Mouse (Mus musculus) liver, postnatal 0 days (tissue): ENCODE results near the gene Ppp1r12a. TPM values are rescaled to one million over a fixed set of nuclear protein-coding genes. Genes with fewer than 3 reads are reported as not detected.
A peak's percentile ranks its signal among the peaks of the same experiment; 100 is the strongest.

Experiments used
- ATAC-seq: fragments of 200-750 bp; cut with Nextera tagmentation; 2 replicates; pipeline ENCODE4 v1.8.0; 2017; ENCODE audit warnings: mild to moderate bottlenecking, moderate library complexity
- DNase-seq: peaks from one replicate; pipeline ENCODE4 v3.0.0-alpha.2; 2016
- H3K27ac ChIP-seq: fragments of 300-500 bp; sonication (generic); 2 replicates; pipeline ENCODE4 v1.5.1; 2014; ENCODE audit warnings: antibody characterized with exemption, moderate library complexity, mild to moderate bottlenecking, low read depth
- H3K27me3 ChIP-seq: fragments of 300-500 bp; sonication (generic); 2 replicates; pipeline ENCODE4 v1.6.1; 2014; ENCODE audit warnings: low read length, control low read depth, mixed read lengths; ENCODE audit not compliant: insufficient read depth
- H3K36me3 ChIP-seq: fragments of 300-500 bp; sonication (generic); replicated peaks from 2 replicates; pipeline ENCODE4 v1.6.1; 2014; ENCODE audit warnings: mild to moderate bottlenecking, control low read depth, low read length, moderate library complexity, mixed read lengths; ENCODE audit not compliant: insufficient read depth
- H3K4me1 ChIP-seq: fragments of 300-500 bp; sonication (generic); 2 replicates; pipeline ENCODE4 v1.6.1; 2014; ENCODE audit warnings: antibody characterized with exemption, mild to moderate bottlenecking, control low read depth; ENCODE audit not compliant: insufficient read depth
- H3K4me2 ChIP-seq: fragments of 300-500 bp; sonication (generic); 2 replicates; pipeline ENCODE4 v1.6.1; 2014; ENCODE audit warnings: low read depth, mild to moderate bottlenecking, low read length, moderate library complexity, mixed read lengths
- H3K4me3 ChIP-seq: fragments of 300-500 bp; sonication (generic); 2 replicates; pipeline ENCODE4 v1.5.1; 2014; ENCODE audit warnings: low read depth, low read length
- H3K9ac ChIP-seq: fragments of 300-500 bp; sonication (generic); replicated peaks from 2 replicates; pipeline ENCODE4 v1.6.1; 2014; ENCODE audit warnings: mild to moderate bottlenecking, moderate library complexity
- H3K9me3 ChIP-seq: fragments of 300-500 bp; sonication (generic); 2 replicates; pipeline ENCODE4 v1.6.1; 2016; ENCODE audit warnings: mild to moderate bottlenecking, control low read depth, low read length, mixed read lengths
- CTCF ChIP-seq: sonication (generic); IDR thresholded peaks from 2 replicates; pipeline ENCODE4 v1.5.1; 2016; ENCODE audit warnings: antibody characterized with exemption, low read depth
- EP300 ChIP-seq: IDR thresholded peaks from 2 replicates; pipeline ENCODE4 v1.6.1; 2016; ENCODE audit warnings: antibody characterized with exemption, low read depth, mild to moderate bottlenecking
- WGBS: fragments of 180-500 bp; shearing (Covaris S2); extraction: QIAGEN DNeasy Blood & Tissue Kit; methylation state at CpG from one replicate; pipeline ENCODE4 v1.1.7; 2014; ENCODE audit not compliant: insufficient replicate concordance; 5-methylcytosine and 5-hydroxymethylcytosine counted together
- polyA plus RNA-seq: library from polyadenylated mRNA; unstranded; fragments of >200 nt; fragmentation: Nextera tagmentation; extraction: Ambion mirVana; gene quantifications from 2 replicates; pipeline ENCODE4 v1.2.1, GENCODE M21; 2015

Ppp1r12a gene
- polyA plus RNA-seq, 1 experiment from 2014 or later: 25.3 TPM

DNA sequence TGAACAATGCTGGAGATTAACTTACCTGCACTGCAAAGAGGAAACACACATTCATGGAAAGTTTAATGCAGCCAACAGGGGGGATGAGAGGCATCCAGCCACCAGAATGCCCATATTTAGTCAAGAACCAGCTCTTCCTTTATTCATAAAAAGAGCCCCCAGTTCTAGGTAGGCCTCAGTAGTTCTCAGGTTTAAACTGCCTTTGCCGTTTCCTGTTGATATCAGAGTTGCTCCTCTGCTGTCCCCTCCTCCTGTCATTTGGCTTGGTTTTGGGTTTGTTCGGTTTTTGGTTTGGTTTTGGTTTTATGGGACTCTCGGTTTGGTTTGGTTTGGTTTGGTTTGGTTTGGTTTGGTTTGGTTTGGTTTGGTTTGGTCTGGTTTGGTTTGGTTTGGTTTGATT, 32.8 kb upstream of the Ppp1r12a start:
- no peak overlapping the region for H3K4me3 ChIP-seq
- H3K9me3 ChIP-seq: no peaks in the 10 kb centered on the region
- H3K27me3 ChIP-seq: no peaks in the 10 kb centered on the region
- H3K9ac ChIP-seq: no peak overlapping the region
- WGBS: 78% methylated on average over 3 of the region's 3 CpGs
- DNase-seq: no peak
- H3K4me1 ChIP-seq: no peaks in the 10 kb centered on the region
- TF ChIP-seq EP300 (no peak), CTCF (no peak)
- ATAC-seq: no peak
- H3K4me2 ChIP-seq: no peak overlapping the region
- no peaks in the 10 kb centered on the region for H3K36me3 ChIP-seq
- H3K27ac ChIP-seq: no peak overlapping the region

DNA sequence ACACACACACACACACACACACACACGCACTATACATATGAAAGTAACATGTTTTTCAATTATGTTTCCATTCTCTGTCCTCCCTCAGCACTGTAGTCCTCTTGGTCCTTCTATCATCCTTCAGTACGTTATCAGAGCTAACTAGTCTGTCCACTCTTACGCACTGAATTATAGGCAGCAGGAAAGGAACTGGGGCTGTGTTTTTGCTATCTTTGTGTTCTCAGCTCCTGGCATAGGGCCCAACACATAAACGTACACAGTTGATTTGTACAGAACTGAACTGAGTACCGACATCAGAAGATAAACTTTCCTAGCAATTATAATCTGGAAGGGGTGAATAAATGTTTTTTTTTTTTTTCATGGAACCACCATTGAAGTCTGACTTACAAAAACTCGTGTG, 30.1 kb upstream of the Ppp1r12a start:
- no peak overlapping the region for H3K9ac ChIP-seq
- ATAC-seq (no peak), DNase-seq (no peak)
- H3K4me1 ChIP-seq: no peaks in the 10 kb centered on the region
- no peaks in the 10 kb centered on the region for H3K27me3 ChIP-seq
- TF ChIP-seq EP300: no peak
- TF ChIP-seq CTCF: no peak
- no peaks in the 10 kb centered on the region for H3K9me3 ChIP-seq
- H3K36me3 ChIP-seq: no peaks in the 10 kb centered on the region
- H3K4me3 ChIP-seq: no peak overlapping the region
- no peak overlapping the region for H3K4me2 ChIP-seq
- H3K27ac ChIP-seq: no peak overlapping the region
- 43% methylated on average over 6 of the region's 6 CpGs for WGBS

DNA sequence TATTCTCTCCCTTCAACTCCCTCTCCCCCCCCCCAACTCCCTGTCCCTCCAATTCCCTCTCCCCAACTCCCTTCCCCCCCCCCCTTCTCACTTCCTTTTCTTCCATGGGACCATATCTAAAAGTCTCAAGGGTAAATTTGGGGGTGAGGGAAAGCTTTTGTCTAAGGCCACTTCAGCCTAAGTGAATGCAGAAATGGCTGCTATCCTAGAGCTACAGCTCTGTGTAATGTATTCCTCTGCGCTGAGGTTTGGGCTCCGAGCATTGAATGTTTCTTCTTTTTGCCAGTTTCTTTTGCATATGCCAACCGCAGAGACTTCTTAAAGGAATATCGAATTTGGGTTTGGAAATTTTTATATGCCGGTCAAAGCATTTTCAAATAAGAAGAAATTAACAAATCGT, 28.7 kb upstream of the Ppp1r12a start:
- 87% methylated on average over 6 of the region's 6 CpGs for WGBS
- no peaks in the 10 kb centered on the region for H3K27me3 ChIP-seq
- no peak for DNase-seq
- H3K9me3 ChIP-seq: no peaks in the 10 kb centered on the region
- H3K36me3 ChIP-seq: no peaks in the 10 kb centered on the region
- H3K4me3 ChIP-seq: no peak overlapping the region
- no peak for ATAC-seq
- H3K4me1 ChIP-seq: no peaks in the 10 kb centered on the region
- TF ChIP-seq CTCF: no peak
- no peak for TF ChIP-seq EP300
- H3K27ac ChIP-seq: no peak overlapping the region
- no peak overlapping the region for H3K4me2 ChIP-seq
- no peak overlapping the region for H3K9ac ChIP-seq

DNA sequence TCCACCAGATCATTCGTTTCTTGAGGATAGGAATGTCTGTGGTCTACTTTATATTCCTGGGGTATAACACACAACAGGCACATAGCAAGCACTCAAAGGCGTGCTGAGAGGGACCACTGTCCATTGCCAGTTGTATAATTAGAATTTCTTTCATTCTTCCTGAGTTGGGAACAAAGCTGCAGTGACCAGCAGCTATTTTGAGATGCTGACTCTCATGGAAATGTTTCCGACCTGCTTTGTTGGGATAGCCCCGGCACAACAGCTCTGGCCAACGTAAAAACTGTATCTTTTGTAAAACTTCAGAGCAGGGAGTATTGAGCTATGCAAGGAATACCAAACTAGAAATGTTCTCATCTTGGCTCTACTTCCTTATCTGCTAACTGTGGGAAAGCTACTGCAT, 28.2 kb upstream of the Ppp1r12a start:
- no peak for ATAC-seq
- Histone ChIP-seq H3K36me3 (no peaks in the 10 kb centered on the region), H3K27me3 (no peaks in the 10 kb centered on the region), H3K4me3 (no peak overlapping the region), H3K4me1 (no peaks in the 10 kb centered on the region), H3K9ac (no peak overlapping the region), H3K9me3 (no peaks in the 10 kb centered on the region), H3K27ac (no peak overlapping the region), H3K4me2 (no peak overlapping the region)
- DNase-seq: no peak
- 71% methylated on average over 5 of the region's 5 CpGs for WGBS
- TF ChIP-seq EP300 (no peak), CTCF (no peak)

DNA sequence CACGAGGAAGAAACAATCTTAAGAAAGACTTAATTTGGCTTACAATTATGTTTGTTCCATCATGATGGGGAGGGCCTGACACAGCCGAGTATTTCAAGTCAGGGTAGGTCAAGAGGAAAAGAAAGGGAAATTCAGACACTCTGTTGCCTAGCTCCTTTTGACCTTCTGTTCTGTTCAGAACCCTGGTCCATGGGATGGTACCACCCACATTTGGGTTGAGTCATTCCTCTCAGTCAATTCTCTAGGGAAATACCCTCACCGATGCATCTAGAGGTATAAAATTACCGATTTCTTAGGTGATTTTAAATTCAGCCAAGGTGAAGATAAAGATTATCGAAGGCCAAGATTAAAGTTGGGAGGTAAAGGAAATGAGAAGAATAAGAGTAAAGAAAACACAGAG, 23.6 kb upstream of the Ppp1r12a start:
- 75% methylated on average over 5 of the region's 5 CpGs for WGBS
- no peaks in the 10 kb centered on the region for H3K36me3 ChIP-seq
- H3K9me3 ChIP-seq: no peaks in the 10 kb centered on the region
- H3K4me3 ChIP-seq: no peak overlapping the region
- no peak overlapping the region for H3K27ac ChIP-seq
- no peak for DNase-seq
- TF ChIP-seq CTCF (no peak), EP300 (no peak)
- H3K4me2 ChIP-seq: no peak overlapping the region
- H3K9ac ChIP-seq: no peak overlapping the region
- ATAC-seq: no peak
- no peaks in the 10 kb centered on the region for H3K27me3 ChIP-seq
- H3K4me1 ChIP-seq: no peaks in the 10 kb centered on the region

DNA sequence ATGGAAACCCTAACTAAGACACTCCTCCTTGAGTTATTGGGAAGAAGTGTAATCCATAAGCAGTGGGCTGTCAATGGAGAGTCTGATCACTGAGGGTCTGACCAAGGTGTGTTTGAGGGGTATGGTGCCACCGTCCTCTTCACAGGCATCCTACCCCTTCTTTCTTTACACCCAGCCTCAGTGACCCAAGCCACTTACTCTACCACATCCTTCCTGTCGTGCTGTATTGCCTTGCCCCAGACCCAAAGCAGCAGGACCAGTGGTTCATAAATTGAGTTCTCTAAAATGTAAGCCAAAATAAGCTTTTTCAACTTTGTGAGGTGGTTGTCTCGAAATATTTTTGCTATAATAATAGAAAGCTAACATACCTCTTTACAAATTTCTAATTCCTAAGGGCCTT, 22.2 kb upstream of the Ppp1r12a start:
- H3K4me3 ChIP-seq: no peak overlapping the region
- ATAC-seq (no peak), DNase-seq (no peak)
- WGBS: 32% methylated on average over 3 of the region's 3 CpGs
- no peak overlapping the region for H3K4me2 ChIP-seq
- H3K36me3 ChIP-seq: no peaks in the 10 kb centered on the region
- no peak overlapping the region for H3K27ac ChIP-seq
- no peak overlapping the region for H3K9ac ChIP-seq
- no peaks in the 10 kb centered on the region for H3K4me1 ChIP-seq
- no peaks in the 10 kb centered on the region for H3K9me3 ChIP-seq
- H3K27me3 ChIP-seq: no peaks in the 10 kb centered on the region
- no peak for TF ChIP-seq EP300
- TF ChIP-seq CTCF: no peak

DNA sequence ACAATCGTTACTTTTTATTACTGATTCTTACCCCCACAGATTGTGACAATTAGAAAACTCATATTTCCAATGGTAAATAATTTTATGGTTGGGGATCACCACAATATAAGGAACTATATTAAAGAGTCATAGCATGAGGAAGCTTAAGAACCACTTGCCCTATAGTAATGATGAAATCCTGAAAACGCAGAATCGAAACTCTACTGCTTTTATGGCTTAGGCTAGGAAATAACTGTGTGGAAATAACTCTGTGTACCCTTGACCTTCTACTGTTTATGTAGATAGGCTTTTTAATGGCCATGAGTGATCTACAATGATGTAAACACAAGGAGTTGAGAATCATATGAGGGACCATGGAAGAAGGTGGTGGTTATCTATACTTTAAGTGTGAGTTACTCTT, 21.3 kb upstream of the Ppp1r12a start:
- H3K36me3 ChIP-seq: no peaks in the 10 kb centered on the region
- H3K4me1 ChIP-seq: no peaks in the 10 kb centered on the region
- DNase-seq (no peak), ATAC-seq (0 out of 2 replicates have a peak, but pooled peaks have one; percentile 21)
- no peaks in the 10 kb centered on the region for H3K27me3 ChIP-seq
- no peak overlapping the region for H3K4me3 ChIP-seq
- no peak overlapping the region for H3K4me2 ChIP-seq
- whole genome bisulfite sequencing: 73% methylated on average over 3 of the region's 3 CpGs
- no peak for TF ChIP-seq CTCF
- no peak for TF ChIP-seq EP300
- no peak overlapping the region for H3K9ac ChIP-seq
- H3K9me3 ChIP-seq: no peaks in the 10 kb centered on the region
- no peak overlapping the region for H3K27ac ChIP-seq
